Mouse (Mus musculus): ENCODE results near the gene Kcnip4. TPM values are rescaled to one million over a fixed set of nuclear protein-coding genes. Genes with fewer than 3 reads are reported as not detected.

The Kcnip4 gene
- polyA plus RNA-seq, 1 experiment: 0.06 TPM

DNA sequence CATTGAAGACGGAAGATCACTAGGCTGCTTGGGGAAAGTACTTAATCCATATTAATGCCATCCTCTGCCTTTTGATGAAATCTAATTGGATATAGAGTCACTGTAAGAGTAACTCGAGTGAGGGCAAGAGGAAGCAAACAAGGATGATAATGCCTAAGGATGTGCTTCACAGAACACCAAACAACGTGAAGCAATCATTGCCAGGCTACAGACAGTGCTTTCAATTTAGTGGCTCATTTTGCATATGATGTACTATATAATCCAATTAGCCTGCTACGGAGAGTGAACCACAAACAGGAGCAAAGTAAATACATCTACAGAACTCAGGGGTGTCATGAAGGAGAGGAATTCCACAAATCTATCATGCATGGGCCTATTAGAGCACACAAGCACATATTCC, 280.3 kb downstream of the Kcnip4 start:
- no peak overlapping the region for H3K4me3 ChIP-seq
- TF ChIP-seq REST (IDR thresholded peaks at IDR 0.05; ENCODE audit: insufficient read depth, insufficient read length) (no peak), CEBPB (IDR thresholded peaks at IDR 0.05; ENCODE audit: insufficient read depth, poor library complexity, severe bottlenecking) (no peak), SRF (IDR thresholded peaks at IDR 0.05; ENCODE audit: control insufficient read depth, insufficient read length, low read depth) (no peak), POLR2A (IDR thresholded peaks at IDR 0.05; ENCODE audit: insufficient read length, low read depth) (no peak), MAX (IDR thresholded peaks at IDR 0.05; ENCODE audit: low read depth) (no peak), MYOD1 (IDR thresholded peaks at IDR 0.05; ENCODE audit: control insufficient read depth in 1 of 3, insufficient read length in 2 of 3, low read depth in 2 of 3) (no peak), TCF3 (IDR thresholded peaks at IDR 0.05; ENCODE audit: insufficient read length, low read depth) (no peak), E2F4 (IDR thresholded peaks at IDR 0.05; ENCODE audit: insufficient read depth) (no peak), USF1 (IDR thresholded peaks at IDR 0.05; ENCODE audit: low read depth) (no peak), POLR2AphosphoS2 (IDR thresholded peaks at IDR 0.05; ENCODE audit: insufficient read length, low read depth) (no peak), MYOG (IDR thresholded peaks at IDR 0.05; ENCODE audit: control insufficient read depth in 1 of 3, insufficient read depth in 1 of 3, insufficient read length in 2 of 3, low read depth in 2 of 3) (no peak)
- no peaks in the 10 kb centered on the region for H3K79me2 ChIP-seq (ENCODE audit: control insufficient read depth, insufficient read depth)
- H3ac ChIP-seq (ENCODE audit: control insufficient read depth, insufficient read length): no peak overlapping the region
- no peaks in the 10 kb centered on the region for H3K27me3 ChIP-seq (ENCODE audit: control insufficient read depth, insufficient read depth, insufficient read length)
- H3K4me2 ChIP-seq (ENCODE audit: low read depth): no peak overlapping the region
- no peaks in the 10 kb centered on the region for H3K36me3 ChIP-seq (ENCODE audit: control insufficient read depth, insufficient read depth)

DNA sequence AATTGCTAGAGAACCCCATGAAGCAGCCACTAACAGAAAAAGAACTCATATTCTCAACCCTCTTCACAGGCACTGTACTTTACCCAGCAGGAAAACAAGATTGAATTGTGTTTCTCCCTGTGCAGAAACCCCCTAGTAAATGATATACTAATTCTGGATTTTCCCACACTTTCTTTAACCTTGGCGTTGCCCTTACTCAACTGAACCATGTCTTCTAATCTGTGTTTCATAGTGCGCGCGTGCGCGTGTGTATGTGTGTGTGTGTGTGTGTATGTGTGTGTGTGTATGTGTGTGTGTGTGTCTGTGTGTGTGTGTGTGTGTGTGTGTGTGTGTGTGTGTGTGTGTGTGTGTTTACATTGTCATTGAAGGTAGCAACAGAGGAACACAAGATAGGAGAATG, 283.0 kb downstream of the Kcnip4 start:
- TF ChIP-seq USF1 (IDR thresholded peaks at IDR 0.05; ENCODE audit: low read depth) (no peak), E2F4 (IDR thresholded peaks at IDR 0.05; ENCODE audit: insufficient read depth) (no peak), MYOD1 (IDR thresholded peaks at IDR 0.05; ENCODE audit: control insufficient read depth in 1 of 3, insufficient read length in 2 of 3, low read depth in 2 of 3) (no peak), CEBPB (IDR thresholded peaks at IDR 0.05; ENCODE audit: insufficient read depth, poor library complexity, severe bottlenecking) (no peak), MAX (IDR thresholded peaks at IDR 0.05; ENCODE audit: low read depth) (no peak), TCF12 (IDR thresholded peaks at IDR 0.05; ENCODE audit: insufficient read depth, poor library complexity, severe bottlenecking) (no peak), TCF3 (IDR thresholded peaks at IDR 0.05; ENCODE audit: insufficient read length, low read depth) (no peak), POLR2AphosphoS2 (IDR thresholded peaks at IDR 0.05; ENCODE audit: insufficient read length, low read depth) (no peak), MYOG (IDR thresholded peaks at IDR 0.05; ENCODE audit: control insufficient read depth in 1 of 3, insufficient read depth in 1 of 3, insufficient read length in 2 of 3, low read depth in 2 of 3) (no peak), POLR2A (IDR thresholded peaks at IDR 0.05; ENCODE audit: insufficient read length, low read depth) (no peak), SRF (IDR thresholded peaks at IDR 0.05; ENCODE audit: control insufficient read depth, insufficient read length, low read depth) (no peak), REST (IDR thresholded peaks at IDR 0.05; ENCODE audit: insufficient read depth, insufficient read length) (no peak)
- no peak overlapping the region for H3ac ChIP-seq (ENCODE audit: control insufficient read depth, insufficient read length)
- no peak overlapping the region for H3K4me2 ChIP-seq (ENCODE audit: low read depth)
- no peak overlapping the region for H3K4me3 ChIP-seq
- no peaks in the 10 kb centered on the region for H3K27me3 ChIP-seq (ENCODE audit: control insufficient read depth, insufficient read depth, insufficient read length)
- H3K79me2 ChIP-seq (ENCODE audit: control insufficient read depth, insufficient read depth): no peaks in the 10 kb centered on the region
- no peaks in the 10 kb centered on the region for H3K36me3 ChIP-seq (ENCODE audit: control insufficient read depth, insufficient read depth)

GRCm38 (mm10) chr5:49201164-49201756, 323.4 kb downstream of the Kcnip4 start:
- Histone ChIP-seq H3K4me3 (no peak overlapping the region), H3ac (ENCODE audit: control insufficient read depth, insufficient read length) (no peak overlapping the region), H3K36me3 (ENCODE audit: control insufficient read depth, insufficient read depth) (no peaks in the 10 kb centered on the region), H3K27me3 (ENCODE audit: control insufficient read depth, insufficient read depth, insufficient read length) (no peaks in the 10 kb centered on the region), H3K4me2 (ENCODE audit: low read depth) (no peak overlapping the region), H3K79me2 (ENCODE audit: control insufficient read depth, insufficient read depth) (no peaks in the 10 kb centered on the region)
- TF ChIP-seq TCF12 (IDR thresholded peaks at IDR 0.05; ENCODE audit: insufficient read depth, poor library complexity, severe bottlenecking) (no peak), MAX (IDR thresholded peaks at IDR 0.05; ENCODE audit: low read depth) (no peak), POLR2AphosphoS2 (IDR thresholded peaks at IDR 0.05; ENCODE audit: insufficient read length, low read depth) (no peak), E2F4 (IDR thresholded peaks at IDR 0.05; ENCODE audit: insufficient read depth) (no peak), USF1 (IDR thresholded peaks at IDR 0.05; ENCODE audit: low read depth) (no peak), REST (IDR thresholded peaks at IDR 0.05; ENCODE audit: insufficient read depth, insufficient read length) (no peak), SRF (IDR thresholded peaks at IDR 0.05; ENCODE audit: control insufficient read depth, insufficient read length, low read depth) (no peak), CEBPB (IDR thresholded peaks at IDR 0.05; ENCODE audit: insufficient read depth, poor library complexity, severe bottlenecking) (no peak), TCF3 (IDR thresholded peaks at IDR 0.05; ENCODE audit: insufficient read length, low read depth) (no peak), POLR2A (IDR thresholded peaks at IDR 0.05; ENCODE audit: insufficient read length, low read depth) (no peak), MYOG (IDR thresholded peaks at IDR 0.05; ENCODE audit: control insufficient read depth in 1 of 3, insufficient read depth in 1 of 3, insufficient read length in 2 of 3, low read depth in 2 of 3) (no peak), MYOD1 (IDR thresholded peaks at IDR 0.05; ENCODE audit: control insufficient read depth in 1 of 3, insufficient read length in 2 of 3, low read depth in 2 of 3) (no peak)

GRCm38 (mm10) chr5:49188236-49188635, 336.5 kb downstream of the Kcnip4 start:
- Histone ChIP-seq H3K27me3 (ENCODE audit: control insufficient read depth, insufficient read depth, insufficient read length) (no peaks in the 10 kb centered on the region), H3ac (ENCODE audit: control insufficient read depth, insufficient read length) (no peak overlapping the region), H3K4me2 (ENCODE audit: low read depth) (no peak overlapping the region), H3K36me3 (ENCODE audit: control insufficient read depth, insufficient read depth) (no peaks in the 10 kb centered on the region), H3K79me2 (ENCODE audit: control insufficient read depth, insufficient read depth) (no peaks in the 10 kb centered on the region), H3K4me3 (no peak overlapping the region)
- TF ChIP-seq E2F4 (IDR thresholded peaks at IDR 0.05; ENCODE audit: insufficient read depth) (no peak), MAX (IDR thresholded peaks at IDR 0.05; ENCODE audit: low read depth) (no peak), MYOG (IDR thresholded peaks at IDR 0.05; ENCODE audit: control insufficient read depth in 1 of 3, insufficient read depth in 1 of 3, insufficient read length in 2 of 3, low read depth in 2 of 3) (no peak)

All from myocyte (in vitro differentiated cells).